In the genomic region with DNA sequence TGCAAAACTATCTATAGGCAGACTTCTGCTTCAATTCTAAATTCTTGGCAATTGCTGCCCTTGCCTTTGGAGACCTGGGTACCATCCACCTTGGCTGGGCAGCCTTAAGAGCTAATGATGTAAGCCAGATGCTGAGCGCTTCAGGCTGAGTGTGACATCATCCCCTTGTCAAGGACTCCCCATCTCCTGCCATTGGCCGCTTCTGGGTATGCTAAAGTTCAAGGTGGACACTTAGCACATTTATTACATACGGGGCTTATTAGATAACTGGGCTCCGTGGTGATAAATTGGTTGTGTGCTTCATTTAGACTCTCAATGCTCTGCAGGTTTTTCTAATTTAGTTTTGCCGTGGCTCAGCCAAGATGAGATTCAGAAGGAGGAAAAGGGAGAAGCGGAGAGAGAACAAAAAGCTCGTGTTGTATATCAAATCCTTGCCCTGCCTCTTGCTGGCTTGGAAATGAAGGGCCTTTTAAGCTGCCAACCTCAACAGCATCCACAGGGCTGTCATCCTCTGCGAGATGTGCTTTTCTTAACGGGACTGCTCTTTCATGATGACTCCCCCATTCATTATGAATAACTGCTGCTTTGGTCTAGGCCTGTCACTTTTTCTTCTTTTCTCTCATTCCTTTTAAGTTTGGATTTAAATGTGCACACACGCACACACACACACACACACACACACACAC, we compare ENCODE assay signal across 17 mouse cellular contexts.
DNase-seq lines count a peak whose midpoint lies in the region; ATAC-seq lines count a peak whose summit lies in the region.
"Had no signal": no experiment of that assay in that cellular context is flagged by ENCODE, and none has a peak within 500 bp of the region (broad histone marks: within the 10 kb centered on the region; RNA-seq: fewer than 3 reads in every experiment).

No protein-coding gene starts in this region.

- WGBS in intestine, embryonic 16.5 days, result 61% methylated on average over 10 of the region's 10 CpGs
- WGBS in intestine, embryonic 15.5 days, result 69% methylated on average over 10 of the region's 10 CpGs
- 73% methylated on average over 10 of the region's 10 CpGs for WGBS in embryonic facial prominence, embryonic 11.5 days
- WGBS in midbrain, embryonic 16.5 days, result 67% methylated on average over 10 of the region's 10 CpGs

- DNase-seq in adrenal gland, postnatal 25 days, result peak; percentile 3
- peak; percentile 48 for DNase-seq in embryonic facial prominence, embryonic 11.5 days (ENCODE audit: low spot score)
- DNase-seq in thymus, postnatal 36 days, result no peak
- DNase-seq: cerebellum, adult 8-10 months; gastrocnemius, adult 2 months; heart, adult 18-20 months; kidney, postnatal 10 days; liver; thymus, postnatal 25 days had no signal

- H3K27me3 ChIP-seq in intestine, embryonic 16.5 days (replicated peaks; ENCODE audit: control insufficient read depth, insufficient read depth, low read length), result no peaks in the 10 kb centered on the region
- H3K27me3 ChIP-seq in intestine, embryonic 15.5 days (replicated peaks), result no peaks in the 10 kb centered on the region
- no peaks in the 10 kb centered on the region for H3K27me3 ChIP-seq in embryonic facial prominence, embryonic 11.5 days (ENCODE audit: control insufficient read depth, insufficient read depth, low read length)
- H3K27me3 ChIP-seq in midbrain, embryonic 16.5 days (ENCODE audit: control insufficient read depth, insufficient read depth, low read depth, low read length), result no peaks in the 10 kb centered on the region
- H3K27me3 ChIP-seq: heart, embryonic 15.5 days; neural tube, embryonic 13.5 days had no signal

- H3K27ac ChIP-seq in intestine, embryonic 16.5 days (ENCODE audit: low read length), result no peak overlapping the region
- no peak overlapping the region for H3K27ac ChIP-seq in intestine, embryonic 15.5 days
- no peak overlapping the region for H3K27ac ChIP-seq in embryonic facial prominence, embryonic 11.5 days (replicated peaks; ENCODE audit: low read depth, low read length)
- H3K27ac ChIP-seq in midbrain, embryonic 16.5 days (ENCODE audit: low read length), result peak overlapping the region; percentile 17
- H3K27ac ChIP-seq: gastrocnemius, adult 2 months; heart, embryonic 15.5 days; neural tube, embryonic 13.5 days had no signal

- no peaks in the 10 kb centered on the region for H3K36me3 ChIP-seq in intestine, embryonic 16.5 days (ENCODE audit: control insufficient read depth, insufficient read depth, low read length)
- H3K36me3 ChIP-seq in intestine, embryonic 15.5 days, result no peaks in the 10 kb centered on the region
- no peaks in the 10 kb centered on the region for H3K36me3 ChIP-seq in embryonic facial prominence, embryonic 11.5 days (replicated peaks; ENCODE audit: control insufficient read depth, insufficient read depth, low read depth, low read length)
- no peaks in the 10 kb centered on the region for H3K36me3 ChIP-seq in midbrain, embryonic 16.5 days (ENCODE audit: control insufficient read depth, insufficient read depth, low read length)
- H3K36me3 ChIP-seq: heart, embryonic 15.5 days; neural tube, embryonic 13.5 days had no signal

- no peaks in the 10 kb centered on the region for H3K4me1 ChIP-seq in intestine, embryonic 16.5 days (ENCODE audit: control insufficient read depth, insufficient read depth, low read length)
- no peaks in the 10 kb centered on the region for H3K4me1 ChIP-seq in intestine, embryonic 15.5 days (replicated peaks)
- no peaks in the 10 kb centered on the region for H3K4me1 ChIP-seq in embryonic facial prominence, embryonic 11.5 days (ENCODE audit: control insufficient read depth, insufficient read depth, low read length)
- peaks cover 6% of the 10 kb centered on the region; the same call in 1 of the 2 replicates for H3K4me1 ChIP-seq in midbrain, embryonic 16.5 days (ENCODE audit: control insufficient read depth, insufficient read depth, low read length)
- H3K4me1 ChIP-seq: heart, embryonic 15.5 days; neural tube, embryonic 13.5 days had no signal

- no peak overlapping the region for H3K9ac ChIP-seq in intestine, embryonic 16.5 days (ENCODE audit: low read depth, low read length)
- no peak overlapping the region for H3K9ac ChIP-seq in intestine, embryonic 15.5 days
- H3K9ac ChIP-seq in embryonic facial prominence, embryonic 11.5 days (replicated peaks; ENCODE audit: low read length), result no peak overlapping the region
- H3K9ac ChIP-seq in midbrain, embryonic 16.5 days (ENCODE audit: low read depth, low read length), result no peak overlapping the region
- H3K9ac ChIP-seq: heart, embryonic 15.5 days; neural tube, embryonic 13.5 days had no signal

- no peak overlapping the region for H3K4me2 ChIP-seq in intestine, embryonic 16.5 days (ENCODE audit: low read depth, low read length)
- no peak overlapping the region for H3K4me2 ChIP-seq in intestine, embryonic 15.5 days (replicated peaks)
- H3K4me2 ChIP-seq in embryonic facial prominence, embryonic 11.5 days (ENCODE audit: low read depth, low read length), result no peak overlapping the region
- no peak overlapping the region for H3K4me2 ChIP-seq in midbrain, embryonic 16.5 days (ENCODE audit: low read length)
- H3K4me2 ChIP-seq: heart, embryonic 15.5 days; neural tube, embryonic 13.5 days had no signal

- no peaks in the 10 kb centered on the region for H3K9me3 ChIP-seq in intestine, embryonic 16.5 days (ENCODE audit: control insufficient read depth, low read length)
- H3K9me3 ChIP-seq in intestine, embryonic 15.5 days, result no peaks in the 10 kb centered on the region
- H3K9me3 ChIP-seq in embryonic facial prominence, embryonic 11.5 days (replicated peaks; ENCODE audit: control insufficient read depth, low read length), result no peaks in the 10 kb centered on the region
- H3K9me3 ChIP-seq in midbrain, embryonic 16.5 days (replicated peaks; ENCODE audit: control insufficient read depth, low read length, poor library complexity, severe bottlenecking), result no peaks in the 10 kb centered on the region
- H3K9me3 ChIP-seq: heart, embryonic 15.5 days; neural tube, embryonic 13.5 days had no signal

- ATAC-seq in intestine, embryonic 16.5 days, result 0 out of 2 replicates have a peak, but pooled peaks have one; percentile 36
- ATAC-seq in intestine, embryonic 15.5 days, result no peak
- no peak for ATAC-seq in embryonic facial prominence, embryonic 11.5 days (replicated peaks; ENCODE audit: insufficient number of reproducible peaks, low FRiP score, low TSS enrichment, low read depth)
- ATAC-seq in midbrain, embryonic 16.5 days, result peak; percentile 42; the same call in 1 of the 2 replicates
- ATAC-seq in megakaryocyte, adult 5-6 weeks (ENCODE audit: poor library complexity, severe bottlenecking), result no peak
- ATAC-seq: forebrain, embryonic 16.5 days; intestine, postnatal 0 days had no signal

- H3K4me3 ChIP-seq in intestine, embryonic 16.5 days (ENCODE audit: low read length), result no peak overlapping the region
- H3K4me3 ChIP-seq in intestine, embryonic 15.5 days (replicated peaks), result no peak overlapping the region
- H3K4me3 ChIP-seq in embryonic facial prominence, embryonic 11.5 days (ENCODE audit: low read depth, low read length), result no peak overlapping the region
- no peak overlapping the region for H3K4me3 ChIP-seq in midbrain, embryonic 16.5 days (ENCODE audit: low read depth, low read length)
- H3K4me3 ChIP-seq: gastrocnemius, adult 2 months; heart, embryonic 15.5 days; neural tube, embryonic 13.5 days had no signal

Comparison
In these comparisons a context has a peak if more than half of its experiments do, and no peak if none do; other contexts are left out.
1. ATAC-seq: peak in intestine, embryonic 16.5 days (single experiment) and midbrain, embryonic 16.5 days (single experiment); none in intestine, embryonic 15.5 days (single experiment), embryonic facial prominence, embryonic 11.5 days (single experiment) and megakaryocyte, adult 5-6 weeks (single experiment).
2. DNase-seq: peak in adrenal gland, postnatal 25 days (single experiment) and embryonic facial prominence, embryonic 11.5 days (single experiment); none in thymus, postnatal 36 days (0 of 2).